Mouse (Mus musculus) urinary bladder, postnatal 4 days (tissue): ENCODE data around the gene Zfp286.

Source experiments
- DNase-seq, 2 experiments: peaks; one replicate each; pipeline ENCODE4 v3.0.0; 2021 to 2022; ENCODE audit warnings: low spot score in 2 of 2

Gene Zfp286

DNA sequence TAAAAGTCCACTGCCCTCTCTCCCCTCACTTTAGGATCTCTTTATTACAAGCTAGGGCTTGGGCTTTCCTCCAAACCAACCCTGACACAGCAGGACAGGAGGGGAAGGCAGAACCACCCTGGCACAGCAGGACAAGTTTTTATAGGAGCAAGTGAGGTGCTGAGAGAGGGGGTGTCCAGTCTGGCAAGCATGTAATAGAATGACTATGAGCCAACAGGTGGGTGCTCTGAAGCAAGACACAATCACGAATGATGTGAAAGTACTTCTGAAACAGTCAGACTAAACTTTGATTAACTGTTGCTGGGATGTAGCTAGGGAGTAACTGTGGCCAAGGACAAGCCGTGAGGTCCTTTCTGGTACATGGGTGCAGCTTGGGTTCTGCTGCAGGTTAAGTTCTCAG, 83.1 kb downstream of the Zfp286 start:
- DNase-seq = no peak
